Mouse (Mus musculus) erythroblast, embryonic 14.5 days (primary cell): ENCODE data around the gene Elp4. TPM values are rescaled to one million over a fixed set of nuclear protein-coding genes. Genes with fewer than 3 reads are reported as not detected.

Experiments used
- H3K27me3 ChIP-seq: 2 replicates; pipeline ENCODE4 v1.6.1; 2012; ENCODE audit warnings: inconsistent platforms; ENCODE audit not compliant: control insufficient read depth
- H3K36me3 ChIP-seq: 2 replicates; pipeline ENCODE4 v1.6.1; 2012; ENCODE audit warnings: mild to moderate bottlenecking, inconsistent platforms; ENCODE audit not compliant: control insufficient read depth
- H3K4me1 ChIP-seq: 2 replicates; pipeline ENCODE4 v1.6.1; 2012; ENCODE audit warnings: inconsistent platforms; ENCODE audit not compliant: control insufficient read depth
- H3K4me3 ChIP-seq: replicated peaks from 2 replicates; pipeline ENCODE3; 2012; ENCODE audit warnings: moderate library complexity, mild to moderate bottlenecking, inconsistent platforms
- H3K9me3 ChIP-seq: 2 replicates; pipeline ENCODE4 v1.6.1; 2012; ENCODE audit warnings: low read length, inconsistent platforms, mixed read lengths; ENCODE audit not compliant: control insufficient read depth
- GATA1 ChIP-seq: IDR thresholded peaks from 2 replicates; pipeline ENCODE4 v1.6.1; 2012; ENCODE audit warnings: low read length, inconsistent platforms, mixed read lengths
- TAL1 ChIP-seq: IDR thresholded peaks from 3 replicates; pipeline ENCODE4 v1.6.1; 2012; ENCODE audit warnings: low read length, inconsistent platforms, mixed read lengths
- polyA plus RNA-seq: library from polyadenylated mRNA; stranded (reverse); fragments of >175 nt; gene quantifications from 2 replicates; pipeline ENCODE4 v1.2.3, GENCODE M21; 2012

Gene Elp4
- 0.33 and 0.64 TPM in 2 replicates for polyA plus RNA-seq

DNA sequence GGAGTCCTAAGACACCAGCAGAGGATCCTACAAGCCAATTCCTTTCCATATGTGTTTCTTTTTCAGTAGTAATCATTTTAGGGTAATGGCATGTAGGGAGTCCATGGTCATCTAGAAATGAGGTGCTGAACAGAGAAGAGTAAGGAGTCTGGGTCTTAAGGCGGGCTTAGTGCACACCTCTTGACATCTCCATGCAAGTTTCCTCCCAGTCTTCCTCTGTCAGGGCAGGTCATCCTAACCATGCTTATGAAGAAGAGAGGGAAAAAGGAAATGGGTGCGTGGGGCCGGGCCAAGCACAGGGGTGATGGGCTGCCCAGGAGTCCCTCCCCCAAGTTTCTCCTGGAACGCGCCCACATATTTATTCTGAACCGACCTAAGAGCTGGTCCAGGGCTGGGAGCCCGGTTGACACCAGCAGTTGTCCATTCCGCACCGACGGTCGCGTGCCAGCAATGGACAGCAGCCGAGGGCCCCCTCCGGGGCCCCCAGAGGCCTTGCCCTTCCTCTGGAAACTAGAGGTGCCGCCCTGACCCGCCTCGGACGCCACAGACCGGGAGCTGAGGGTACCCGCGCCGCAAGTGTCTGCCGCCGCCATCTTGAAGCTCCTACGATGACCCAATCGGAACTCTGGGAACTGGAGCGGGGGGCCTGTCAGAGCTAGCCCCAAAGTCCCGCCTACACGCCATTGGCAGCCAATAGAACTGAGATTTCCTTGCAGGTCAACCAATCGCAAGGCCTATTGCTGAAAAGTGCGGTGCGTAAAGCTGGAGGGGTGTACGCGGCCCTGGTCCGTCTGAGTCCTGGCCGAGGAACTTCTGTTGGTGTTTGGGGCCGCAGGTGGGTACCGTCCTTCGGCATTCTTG is at the start of gene Elp4, which contains the start of gene Immp1l:
Gene Elp4, minus strand, starts transcription at position 669 of the 861 bp plus-strand sequence.
Gene Immp1l, plus strand, starts transcription at position 743 of the 861 bp plus-strand sequence.
- peaks cover 21% of the 10 kb centered on the region for H3K4me1 ChIP-seq
- H3K4me3 ChIP-seq: peak within 1 kb of the TSS; percentile 77
- TF ChIP-seq GATA1 (no peak), TAL1 (no peak)
- no peaks in the 10 kb centered on the region for H3K9me3 ChIP-seq
- peaks cover 7% of the 10 kb centered on the region for H3K36me3 ChIP-seq
- no peaks in the 10 kb centered on the region for H3K27me3 ChIP-seq

DNA sequence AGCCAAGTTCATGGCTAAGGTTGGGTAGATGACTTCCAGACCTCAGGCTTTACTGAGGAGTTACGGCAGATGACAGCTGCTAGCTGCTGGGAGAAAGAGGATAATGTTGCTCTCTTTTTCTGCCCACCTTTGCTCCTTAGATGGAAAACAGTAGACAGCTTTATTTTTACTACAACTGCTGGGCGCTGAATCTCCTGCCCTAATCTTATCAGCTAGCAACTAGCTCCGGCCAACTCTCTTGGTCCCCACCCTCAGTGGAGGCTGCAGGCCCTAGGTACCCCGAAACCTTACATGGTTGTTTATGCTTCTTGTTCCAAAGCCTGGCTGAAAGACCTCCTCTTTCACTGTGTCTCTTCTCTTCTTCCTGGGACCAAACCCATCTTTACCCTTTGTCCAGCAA is 49.5 kb upstream of the Elp4 start:
- H3K27me3 ChIP-seq: no peaks in the 10 kb centered on the region
- H3K36me3 ChIP-seq: peaks cover 6% of the 10 kb centered on the region
- no peak overlapping the region for H3K4me3 ChIP-seq
- H3K9me3 ChIP-seq: no peaks in the 10 kb centered on the region
- TF ChIP-seq GATA1: no peak
- no peak for TF ChIP-seq TAL1
- peaks cover 6% of the 10 kb centered on the region for H3K4me1 ChIP-seq

DNA sequence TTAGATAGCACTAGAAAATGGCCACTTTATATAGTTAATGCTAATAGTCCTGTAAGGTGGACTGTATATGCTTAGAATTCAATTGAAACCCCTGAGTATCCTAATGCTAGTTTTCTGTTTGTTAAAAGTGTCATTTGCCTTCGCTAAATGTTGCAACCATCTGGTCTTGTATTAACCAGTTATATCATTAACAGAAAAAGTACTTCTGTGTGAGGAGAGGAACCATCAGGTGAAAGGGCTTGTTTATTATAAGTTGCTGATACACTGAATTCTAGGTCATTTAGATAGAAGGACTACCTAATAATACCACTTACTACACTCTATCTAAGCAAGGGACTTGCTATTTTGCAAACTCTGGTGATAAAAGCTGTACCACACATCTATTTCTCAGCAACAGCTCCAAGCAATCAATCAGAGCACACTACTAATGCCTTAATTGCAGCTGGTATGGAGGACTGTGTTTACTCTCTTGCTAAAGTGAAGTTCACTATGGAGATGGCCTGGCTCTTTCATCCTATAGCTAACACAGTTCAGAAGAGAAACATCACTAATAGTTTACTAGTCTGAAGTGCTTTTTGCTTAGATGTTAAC is 47.1 kb upstream of the Elp4 start:
- no peaks in the 10 kb centered on the region for H3K27me3 ChIP-seq
- H3K9me3 ChIP-seq: no peaks in the 10 kb centered on the region
- H3K4me3 ChIP-seq: no peak overlapping the region
- TF ChIP-seq GATA1: no peak
- no peak for TF ChIP-seq TAL1
- peaks cover 6% of the 10 kb centered on the region for H3K4me1 ChIP-seq
- H3K36me3 ChIP-seq: peaks cover 2% of the 10 kb centered on the region; the same call in 1 of the 2 replicates

DNA sequence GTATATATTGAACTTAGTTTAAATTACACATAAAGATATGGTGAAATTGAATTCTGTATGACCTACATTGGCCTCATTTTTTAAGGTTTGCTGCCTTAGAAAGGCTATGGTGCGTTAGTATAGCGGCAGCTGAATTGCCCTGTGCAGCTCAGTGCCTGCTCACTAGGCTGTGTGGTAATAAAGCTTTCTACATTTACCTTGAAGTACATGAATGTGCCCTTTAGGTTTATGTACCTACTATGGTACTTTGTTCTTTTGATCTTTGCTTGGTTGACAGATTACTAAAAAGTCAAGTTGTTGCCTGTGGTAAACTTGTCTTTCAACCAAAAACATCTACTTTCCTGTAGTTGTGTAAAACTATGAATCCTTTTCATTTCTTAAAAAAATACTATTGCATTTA is 45.8 kb upstream of the Elp4 start:
- H3K4me1 ChIP-seq: peaks cover 6% of the 10 kb centered on the region
- H3K27me3 ChIP-seq: no peaks in the 10 kb centered on the region
- H3K9me3 ChIP-seq: no peaks in the 10 kb centered on the region
- peaks cover 1% of the 10 kb centered on the region; the same call in 1 of the 2 replicates for H3K36me3 ChIP-seq
- H3K4me3 ChIP-seq: no peak overlapping the region
- TF ChIP-seq TAL1 (no peak), GATA1 (no peak)

DNA sequence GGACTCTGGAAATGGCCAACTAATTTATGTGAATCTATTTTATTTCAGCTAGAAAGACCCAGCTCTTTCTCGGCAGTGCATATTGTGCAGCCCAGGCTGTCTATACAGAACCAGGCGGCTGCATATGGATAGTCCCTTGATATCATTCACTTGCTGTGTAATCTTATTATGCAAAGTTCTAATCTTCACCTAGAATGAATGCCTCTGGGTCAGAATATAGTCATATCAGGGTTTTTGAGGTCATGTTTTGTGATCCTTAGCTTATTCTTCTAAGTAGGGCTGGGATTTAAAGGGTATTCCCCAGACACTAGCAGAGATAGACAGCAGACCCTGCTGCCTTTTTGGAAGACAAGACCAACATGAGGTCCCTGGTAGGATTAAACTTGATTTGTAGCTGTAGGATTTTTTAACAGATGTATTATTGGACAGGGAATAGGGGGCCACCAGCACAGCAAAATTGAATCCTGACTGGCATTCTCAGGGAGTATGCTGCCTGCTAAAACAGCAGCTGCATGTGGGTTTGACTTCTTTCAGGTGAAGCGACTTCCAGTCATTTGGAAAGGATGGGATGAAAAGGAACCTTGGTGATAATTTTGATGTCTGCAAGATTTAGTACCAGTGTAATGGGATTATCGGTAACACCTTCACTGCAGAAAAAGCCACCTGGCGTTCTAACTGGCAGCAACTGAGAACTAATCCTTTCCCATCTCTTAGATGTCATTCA is 13.4 kb upstream of the Elp4 start:
- TF ChIP-seq TAL1 (no peak), GATA1 (no peak)
- Histone ChIP-seq H3K9me3 (no peaks in the 10 kb centered on the region), H3K36me3 (peaks cover 2% of the 10 kb centered on the region; the same call in 1 of the 2 replicates), H3K4me1 (peaks cover 3% of the 10 kb centered on the region; the same call in 1 of the 2 replicates), H3K4me3 (no peak overlapping the region), H3K27me3 (no peaks in the 10 kb centered on the region)

DNA sequence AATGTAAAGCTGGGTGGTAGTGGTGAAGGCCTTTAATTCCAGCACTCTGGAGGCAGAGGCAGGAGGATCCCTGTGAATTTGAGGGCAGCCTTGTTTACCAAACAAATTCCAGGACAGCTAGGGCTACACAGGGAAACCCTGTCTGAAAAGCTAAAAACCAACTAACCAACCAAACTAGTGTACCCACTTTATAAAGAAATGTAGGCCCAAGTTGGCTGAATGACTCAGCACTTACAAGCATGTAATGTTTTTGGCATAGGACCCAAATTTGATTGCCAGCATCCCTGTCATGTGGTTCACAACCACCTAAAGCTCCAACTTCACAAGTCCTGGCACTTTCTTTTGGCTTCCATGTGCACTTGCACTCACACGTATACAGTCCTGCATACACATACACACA is 12.3 kb upstream of the Elp4 start:
- Histone ChIP-seq H3K4me1 (peaks cover 3% of the 10 kb centered on the region; the same call in 1 of the 2 replicates), H3K9me3 (no peaks in the 10 kb centered on the region), H3K27me3 (no peaks in the 10 kb centered on the region), H3K4me3 (no peak overlapping the region), H3K36me3 (peaks cover 2% of the 10 kb centered on the region; the same call in 1 of the 2 replicates)
- TF ChIP-seq GATA1 (no peak), TAL1 (no peak)

DNA sequence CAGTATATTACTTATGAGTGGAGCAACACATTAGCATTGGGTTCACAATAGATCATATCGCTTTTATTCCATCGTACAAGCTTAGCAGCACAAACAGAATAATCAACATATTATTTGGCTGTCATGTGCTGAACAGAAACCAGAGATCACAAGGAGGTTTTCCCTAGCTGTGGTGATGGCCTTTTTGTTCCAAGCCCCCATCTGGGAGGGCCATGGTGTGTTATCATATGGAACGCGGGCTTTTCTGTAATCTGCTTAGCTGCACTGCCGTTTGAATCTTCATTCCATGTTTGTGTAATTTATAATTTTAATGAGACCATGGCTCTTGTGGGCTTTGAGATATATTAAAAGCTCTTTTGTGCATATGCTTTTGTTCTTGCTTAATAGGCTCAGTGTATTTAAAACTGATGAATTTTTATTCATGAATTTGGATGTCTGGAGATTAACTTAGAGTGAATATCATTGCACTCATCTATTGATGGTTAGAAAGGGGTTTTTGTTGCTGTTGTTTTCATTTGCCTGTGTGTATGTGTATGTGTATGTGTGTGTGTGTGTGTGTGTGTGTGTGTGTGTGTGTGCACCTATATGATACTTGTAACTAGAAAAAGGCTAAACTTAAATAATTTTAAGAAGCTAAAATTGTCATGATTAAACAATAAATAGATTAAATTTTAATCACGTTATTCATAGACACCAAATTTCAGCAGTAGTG is 9.4 kb upstream of the Elp4 start:
- H3K9me3 ChIP-seq: no peaks in the 10 kb centered on the region
- peaks cover 6% of the 10 kb centered on the region; the same call in 1 of the 2 replicates for H3K4me1 ChIP-seq
- peaks cover 15% of the 10 kb centered on the region for H3K36me3 ChIP-seq
- no peak for TF ChIP-seq TAL1
- no peak for TF ChIP-seq GATA1
- no peaks in the 10 kb centered on the region for H3K27me3 ChIP-seq
- H3K4me3 ChIP-seq: no peak overlapping the region

DNA sequence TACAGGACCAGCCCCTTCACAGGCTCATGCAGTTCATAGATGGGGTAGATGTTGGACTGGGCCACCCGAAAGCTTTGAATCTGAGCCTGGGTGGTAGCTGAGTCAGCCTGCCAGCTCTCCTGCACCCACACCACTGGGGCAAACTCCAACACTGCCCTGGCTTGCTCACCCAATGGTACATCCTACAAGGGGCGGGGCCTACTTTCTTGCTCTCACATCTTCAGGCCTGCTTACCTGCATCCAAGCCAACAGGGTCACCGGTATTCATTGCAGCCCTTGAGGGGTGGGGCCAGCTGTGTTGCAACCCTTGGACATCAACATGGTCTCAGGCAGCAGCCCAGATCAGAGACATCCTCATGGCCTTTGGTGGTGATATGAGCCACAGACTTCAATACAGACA is 6.2 kb upstream of the Elp4 start:
- Histone ChIP-seq H3K4me1 (peaks cover 7% of the 10 kb centered on the region), H3K4me3 (no peak overlapping the region)
- TF ChIP-seq TAL1 (no peak), GATA1 (no peak)

More for the DNA sequence above, 6.2 kb upstream of the Elp4 start:
- H3K27me3 ChIP-seq: no peaks in the 10 kb centered on the region
- H3K9me3 ChIP-seq: no peaks in the 10 kb centered on the region
- peaks cover 22% of the 10 kb centered on the region for H3K36me3 ChIP-seq
